Mouse (Mus musculus) adrenal gland, adult 2 months (tissue): ENCODE results near the gene Lce3f. TPM values are rescaled to one million over a fixed set of nuclear protein-coding genes. Genes with fewer than 3 reads are reported as not detected.
A peak's percentile ranks its signal among the peaks of the same experiment; 100 is the strongest.

Experiments used
- DNase-seq: peaks from one replicate; pipeline ENCODE4 v3.0.0; 2021
- long read RNA-seq: library from polyadenylated mRNA; stranded (forward); transcript quantifications from one replicate; pipeline ENCODE4 v2.0.0, GENCODE M21; 2021
- polyA plus RNA-seq: library from polyadenylated mRNA; depleted of rRNA; stranded (reverse); fragments of >200 nt; gene quantifications from 2 replicates; pipeline ENCODE4 v1.2.3, GENCODE M21; 2012; rRNA removed
- total RNA-seq, 2 experiments: library from RNA; stranded (reverse); gene quantifications; 2 replicates each; pipeline ENCODE4 v1.2.3; 2021

The Lce3f gene
- total RNA-seq (not detected), polyA plus RNA-seq (not detected in 2 replicates)
- long read RNA-seq = 0 reads

DNA sequence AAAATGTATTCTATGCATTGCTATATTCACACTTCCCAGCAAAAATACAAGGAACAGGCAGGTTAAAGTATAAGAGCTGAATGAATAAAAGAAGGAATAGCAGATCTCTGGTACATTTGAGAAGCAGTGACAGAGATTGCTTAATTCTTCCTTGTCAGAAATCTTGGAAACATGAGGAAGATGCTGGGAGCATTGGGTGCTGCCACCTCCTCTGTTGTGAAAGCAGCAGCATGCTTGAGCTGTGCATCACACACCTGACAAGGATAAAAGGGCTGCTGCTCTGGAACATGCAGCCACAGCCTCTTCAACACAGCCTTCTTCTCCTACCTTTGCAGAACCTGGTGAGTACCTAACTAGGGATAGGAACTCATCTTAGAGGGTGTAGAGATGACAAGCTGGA is at the start of gene Lce3f:
Lce3f (plus strand) TSS at position 301 of the 400 bp plus-strand sequence.
- DNase-seq = no peak

DNA sequence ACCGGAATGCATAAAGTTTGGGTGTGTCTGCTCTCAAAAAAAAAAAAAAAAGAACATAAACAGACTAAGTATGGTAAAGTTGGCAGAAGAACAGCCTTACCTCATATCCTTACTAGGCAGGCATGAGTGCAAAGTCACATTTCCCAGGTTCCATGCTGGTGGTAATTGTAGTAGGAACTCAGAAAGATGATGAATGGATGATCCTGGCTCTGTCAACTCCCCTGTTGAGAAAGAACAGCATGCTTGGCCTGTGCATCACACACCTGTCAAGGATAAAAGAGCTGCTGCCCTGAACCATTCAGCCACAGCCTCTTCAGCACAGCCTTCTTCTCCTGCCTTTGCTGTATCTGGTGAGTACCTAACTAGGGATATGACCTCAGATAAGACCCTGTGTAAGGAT is 47.8 kb upstream of the Lce3f start, which contains the start of gene Lce3c:
Lce3c (plus strand) TSS at position 301 of the 400 bp plus-strand sequence.
- no peak for DNase-seq

DNA sequence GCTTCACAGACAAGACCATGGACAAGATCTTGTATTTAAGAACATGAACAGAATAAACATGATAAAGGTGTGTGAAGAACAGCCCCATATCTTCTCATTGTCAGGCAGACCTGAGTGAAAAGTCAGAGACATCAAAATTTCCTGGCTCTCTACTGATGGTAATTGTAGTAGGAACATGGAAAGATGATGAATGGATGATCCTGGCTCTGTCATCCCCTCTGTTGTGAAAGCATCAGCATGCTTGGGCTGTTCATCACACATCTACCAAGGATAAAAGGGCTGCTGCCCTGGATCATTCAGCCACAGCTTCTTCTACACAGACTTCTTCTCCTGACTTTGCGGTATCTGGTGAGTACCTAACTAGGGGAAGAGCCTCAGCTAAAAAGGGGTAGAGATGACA is 34.9 kb upstream of the Lce3f start, which contains the start of gene Lce3d:
Lce3d (plus strand) TSS at position 301 of the 400 bp plus-strand sequence.
- DNase-seq = no peak

DNA sequence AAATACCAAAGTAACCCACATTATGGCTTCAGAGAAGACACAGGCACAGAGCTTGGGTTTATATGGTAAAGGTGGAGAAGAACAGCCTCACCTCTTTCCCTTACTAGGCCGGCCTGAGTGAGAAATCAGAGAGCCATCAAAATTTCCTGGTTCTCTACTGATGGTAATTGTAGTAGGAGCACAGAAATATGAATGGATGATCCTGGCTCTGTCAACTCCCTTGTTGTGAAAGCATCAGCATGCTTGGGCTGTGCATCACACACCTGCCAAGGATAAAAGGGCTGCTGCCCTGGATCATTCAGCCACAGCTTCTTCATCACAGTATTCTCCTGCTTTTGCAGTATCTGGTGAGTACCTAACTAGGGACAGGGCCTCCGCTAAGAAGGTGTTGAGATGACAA is 25.3 kb upstream of the Lce3f start, which contains the start of gene Lce3e:
Lce3e (plus strand) TSS at position 301 of the 400 bp plus-strand sequence.
- no peak for DNase-seq

DNA sequence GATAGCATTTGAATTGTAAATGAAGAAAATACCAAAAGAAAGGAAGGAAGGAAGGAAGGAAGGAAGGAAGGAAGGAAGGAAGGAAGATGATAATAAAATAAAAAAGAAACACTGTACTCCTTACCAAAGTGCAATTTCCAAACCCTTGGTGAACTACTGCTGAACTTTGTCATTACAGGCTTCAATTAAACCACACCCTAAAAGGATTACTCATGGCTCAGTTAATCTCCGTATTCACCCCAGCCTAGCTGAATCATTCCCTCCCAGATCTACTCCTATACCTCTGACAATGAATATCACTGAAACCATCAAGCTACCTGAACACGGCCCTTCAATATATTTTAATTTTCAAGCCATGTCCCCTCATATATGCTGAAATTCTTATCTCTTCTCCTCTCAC is 13.5 kb upstream of the Lce3f start:
- DNase-seq = no peak

DNA sequence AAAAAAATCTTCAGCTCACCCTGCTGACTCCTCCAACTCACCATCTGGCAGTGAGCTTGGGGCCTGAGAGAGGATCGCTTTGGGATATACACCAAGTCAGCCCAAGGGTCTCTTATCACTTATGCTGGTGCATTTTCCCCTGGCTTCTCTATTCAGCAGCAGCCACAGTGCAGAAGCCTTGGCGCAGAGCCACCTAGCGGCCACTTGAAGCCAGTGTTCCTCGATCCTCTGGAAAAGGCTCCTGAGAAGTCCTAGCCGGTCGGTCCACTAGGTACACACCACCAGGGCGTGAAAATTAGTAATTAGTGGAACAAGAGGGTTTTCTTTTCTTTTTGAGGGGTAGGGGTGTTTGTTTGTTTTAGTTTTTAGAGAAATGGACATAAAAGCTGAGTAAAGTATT is 6.7 kb downstream of the Lce3f start:
- DNase-seq = peak; percentile 58

DNA sequence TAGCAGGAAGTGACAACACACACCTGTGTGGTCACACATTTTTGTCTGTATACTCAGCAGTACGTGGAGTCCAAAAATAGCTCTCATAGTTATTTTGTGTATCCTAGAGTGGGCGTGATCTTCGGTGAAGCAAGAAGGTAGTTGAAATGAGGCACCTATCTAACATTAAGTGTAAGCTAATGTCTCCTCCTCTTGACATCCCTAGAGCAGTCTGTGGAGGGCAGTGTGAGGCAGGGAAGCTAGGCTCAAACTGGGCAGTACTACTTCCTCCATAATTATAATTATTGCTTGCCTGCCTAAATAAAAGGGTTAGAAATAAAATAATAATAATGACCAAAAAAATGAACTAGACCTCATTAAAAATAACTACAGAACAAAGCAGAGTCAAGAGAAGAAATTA is 8.6 kb downstream of the Lce3f start:
- no peak for DNase-seq

DNA sequence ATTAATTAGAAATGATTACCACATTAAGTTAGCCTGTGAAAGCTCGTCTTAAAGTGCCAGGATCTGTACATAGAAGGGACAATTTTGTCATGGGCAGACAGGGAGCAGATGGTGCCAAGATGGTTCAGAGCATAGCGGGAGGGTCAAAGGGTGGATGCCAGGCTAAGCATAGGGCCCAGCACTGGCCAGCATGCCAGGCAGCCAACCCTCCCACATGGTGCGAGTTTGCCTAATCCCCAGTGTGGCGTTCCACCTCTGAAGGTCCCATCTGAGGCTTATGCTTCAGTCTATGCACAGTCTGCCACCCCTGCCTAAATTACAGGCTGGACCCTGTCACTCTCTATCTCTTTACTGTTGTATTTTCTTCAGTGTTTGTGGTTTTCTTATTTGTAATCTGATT is 10.8 kb downstream of the Lce3f start:
- no peak for DNase-seq

DNA sequence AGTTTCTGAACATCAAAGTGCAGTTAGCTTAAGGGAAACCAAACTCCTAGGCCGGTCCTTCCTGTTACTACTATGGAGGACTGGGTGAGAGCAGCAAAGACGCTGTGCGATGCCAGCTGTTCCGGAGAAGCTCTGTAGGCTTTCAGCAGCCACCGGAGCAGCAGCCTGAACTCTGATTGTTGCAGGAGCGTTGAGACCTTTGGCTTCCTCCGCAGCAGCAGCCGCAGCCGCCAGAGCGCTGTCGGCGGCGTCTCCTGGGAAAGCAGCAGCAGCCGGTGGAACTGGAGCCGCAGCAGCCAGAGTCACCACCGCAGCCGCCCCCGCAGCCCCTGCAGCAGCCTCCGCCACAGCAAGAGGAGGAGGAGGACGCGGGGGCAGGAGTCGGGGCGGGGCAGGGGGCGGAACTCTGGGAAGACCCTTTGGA is 22.4 kb downstream of the Lce3f start:
- peak; percentile 11 for DNase-seq

DNA sequence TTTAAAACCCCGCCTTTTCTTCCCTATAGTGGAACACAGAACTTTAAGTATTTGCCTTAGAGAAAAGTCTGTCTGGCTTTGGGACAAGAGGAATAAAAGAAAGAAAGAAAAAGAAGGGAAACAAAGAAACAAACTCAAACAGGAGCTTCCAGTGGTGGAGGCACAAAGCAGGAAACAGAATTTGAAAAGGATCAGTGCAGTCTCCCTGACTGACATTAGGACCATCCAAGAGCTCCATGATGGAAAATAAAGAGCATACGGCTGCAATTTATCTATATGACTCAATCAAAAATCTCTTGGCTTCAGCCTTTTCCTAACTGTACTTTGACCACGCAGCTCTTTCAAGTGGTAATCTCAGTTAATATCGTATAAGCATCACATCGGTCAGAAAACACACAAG is 22.8 kb downstream of the Lce3f start:
- no peak for DNase-seq

DNA sequence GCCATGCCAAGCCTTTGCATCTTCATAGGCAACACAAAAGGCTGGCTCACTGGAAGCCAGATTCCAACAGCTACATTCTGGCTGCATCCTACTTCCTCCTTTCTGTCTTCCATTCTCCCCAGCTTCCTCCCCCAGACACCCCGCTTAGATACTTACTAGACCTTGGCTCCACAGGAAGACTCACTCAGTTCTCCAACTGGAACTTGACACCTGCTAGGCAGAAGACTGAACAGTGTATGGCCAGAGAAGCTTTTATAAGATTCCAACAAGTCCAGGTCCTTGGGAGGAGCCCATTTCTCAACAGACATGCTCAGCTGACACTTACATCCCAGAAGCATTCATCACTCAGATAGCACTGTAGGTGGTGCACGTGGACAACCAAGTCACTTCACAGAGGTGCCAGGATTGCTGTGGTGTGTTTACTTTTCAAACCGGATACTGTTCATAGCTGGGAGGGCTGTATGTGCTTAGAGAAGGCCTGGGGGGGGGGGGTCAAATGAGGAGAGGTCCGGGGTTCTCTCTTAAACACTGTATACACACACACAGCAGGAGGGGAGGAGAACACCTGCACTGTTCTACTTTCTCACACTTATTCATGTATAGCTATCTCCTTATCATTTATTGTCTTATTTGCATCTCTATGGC is 23.6 kb downstream of the Lce3f start, which contains the start of gene Crct1:
Crct1 (minus strand) TSS at position 228 of the 645 bp plus-strand sequence.
- DNase-seq = no peak

DNA sequence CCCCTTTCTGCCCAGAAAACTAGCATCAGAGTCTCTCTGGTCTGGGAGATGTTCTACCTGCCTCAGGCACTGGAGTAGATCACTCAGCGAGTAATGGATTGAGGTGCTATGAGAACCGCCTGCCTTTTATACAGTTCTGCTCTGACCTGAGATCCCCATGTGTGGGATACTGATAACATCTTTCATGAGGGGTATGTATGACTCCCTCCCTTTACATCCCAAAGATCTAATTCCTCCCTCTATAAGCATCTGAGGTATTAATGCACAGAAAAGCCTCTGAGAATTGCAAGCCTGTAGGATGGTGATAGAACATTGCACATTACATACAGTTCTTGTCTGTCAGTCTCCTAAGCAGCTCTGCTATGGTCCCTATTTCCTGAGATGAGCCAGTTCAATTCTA is 26.9 kb downstream of the Lce3f start, which contains the start of gene Lce1m:
Lce1m (minus strand) TSS at position 101 of the 400 bp plus-strand sequence.
- DNase-seq = no peak

DNA sequence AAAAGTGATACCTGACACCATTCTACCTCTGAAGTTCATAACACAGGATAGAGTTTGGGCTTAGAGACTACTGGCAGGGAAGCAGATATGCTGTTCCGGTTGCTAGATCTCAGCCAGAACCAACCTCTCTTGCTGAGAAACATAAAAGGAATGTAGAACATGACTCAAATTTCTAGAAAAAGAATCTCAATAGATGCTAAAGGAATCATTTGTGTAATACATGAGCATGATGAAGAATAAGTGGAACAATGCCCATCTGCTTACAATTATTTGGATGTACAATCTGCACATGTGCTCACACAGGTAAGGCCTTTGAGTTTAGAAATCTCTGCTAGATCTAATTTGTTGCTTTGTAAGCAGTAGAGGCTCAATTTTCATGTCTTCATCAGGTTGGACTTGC is 29.1 kb downstream of the Lce3f start:
- DNase-seq = no peak

DNA sequence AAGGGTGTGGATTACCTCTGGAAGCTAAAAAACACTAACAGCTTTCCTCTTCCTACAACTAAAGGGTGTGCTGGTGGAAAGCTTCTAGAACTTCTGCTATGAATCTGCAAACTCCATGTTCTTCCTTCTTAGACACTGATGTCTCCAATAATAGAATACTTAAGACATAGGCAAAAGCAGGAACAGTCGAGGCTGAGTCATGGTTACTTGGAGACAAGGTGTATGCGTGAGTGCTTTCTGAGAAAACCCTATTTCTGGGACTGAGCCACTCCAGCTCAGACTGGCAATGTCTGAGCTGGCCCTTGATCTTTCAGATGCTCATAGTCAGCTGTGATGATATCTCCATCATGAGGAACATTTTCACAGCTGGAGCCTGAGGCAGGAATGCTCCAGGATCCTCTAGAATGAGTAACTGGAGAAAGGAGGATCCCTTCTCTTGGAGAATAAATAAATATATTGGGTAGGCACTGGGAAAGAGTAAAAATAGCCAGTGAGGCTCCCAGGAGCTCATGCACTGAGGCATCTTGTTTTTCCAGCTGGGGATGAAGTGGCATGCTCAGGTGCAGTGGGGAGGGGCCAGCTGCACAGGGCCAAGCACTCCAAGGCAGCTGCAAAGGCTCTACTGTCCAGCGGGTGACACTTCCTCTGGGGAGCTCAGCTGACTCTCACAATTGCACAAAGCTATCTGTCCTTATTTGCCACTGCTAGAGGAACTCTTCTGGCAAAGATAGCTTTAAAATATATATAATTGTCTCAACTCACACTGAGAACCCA is 31.6 kb downstream of the Lce3f start:
- no peak for DNase-seq

DNA sequence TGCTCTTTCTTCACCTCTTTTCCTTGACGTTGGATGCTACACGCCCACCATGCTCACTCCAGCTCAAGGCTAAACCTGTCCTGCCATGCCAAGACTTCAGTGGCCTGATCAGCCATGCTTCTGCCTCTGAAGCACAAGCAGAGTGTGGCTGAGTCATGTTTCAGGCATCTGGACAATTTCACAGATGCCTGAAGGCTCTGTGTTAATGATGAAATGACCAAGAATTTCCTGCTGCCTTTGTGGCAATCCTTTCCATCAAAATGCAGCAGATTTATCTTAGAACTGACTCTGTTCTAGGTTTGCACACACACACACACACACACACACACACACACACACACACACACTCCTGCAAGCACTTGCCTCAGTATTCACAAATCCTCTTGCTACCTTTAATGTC is 33.5 kb downstream of the Lce3f start:
- DNase-seq = no peak

DNA sequence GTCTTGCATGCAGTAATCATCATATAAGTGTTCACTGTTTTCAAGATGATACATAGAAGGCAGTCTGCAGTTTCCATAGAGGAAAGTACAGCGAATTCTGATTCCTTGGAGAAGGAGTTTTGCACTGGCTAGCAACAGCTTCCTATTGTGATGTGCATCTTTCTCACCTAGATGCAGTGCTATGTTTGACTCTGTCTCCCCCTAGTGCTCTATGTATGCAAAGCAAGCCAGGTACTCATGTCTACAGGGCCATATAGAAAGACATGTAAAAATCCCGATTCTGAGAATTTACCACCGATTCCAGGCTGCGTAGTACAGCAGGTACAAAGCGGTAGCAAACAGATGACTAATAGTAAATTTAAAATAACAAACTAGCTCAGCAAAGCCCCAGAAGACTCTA is 39.4 kb downstream of the Lce3f start:
- no peak for DNase-seq

Other genes starting within 250 kb of the Lce3f start
- not detected for gene Lce1g, start 239.9 kb upstream of the Lce3f start, total RNA-seq
- gene Lce1g, start 239.9 kb upstream of the Lce3f start, polyA plus RNA-seq = 0.12 TPM in 1 of 2 replicates, not detected in the other
- gene Lce1h, start 227.2 kb upstream of the Lce3f start, total RNA-seq = not detected
- not detected in 2 replicates for gene Lce1h, start 227.2 kb upstream of the Lce3f start, polyA plus RNA-seq
- gene Lce1i, start 213.3 kb upstream of the Lce3f start, total RNA-seq = not detected
- not detected in 2 replicates for gene Lce1i, start 213.3 kb upstream of the Lce3f start, polyA plus RNA-seq
- gene Lce1j, start 201.7 kb upstream of the Lce3f start, total RNA-seq = not detected
- gene Lce1j, start 201.7 kb upstream of the Lce3f start, polyA plus RNA-seq = not detected in 2 replicates
- not detected for gene Lce1k, start 184.3 kb upstream of the Lce3f start, total RNA-seq
- not detected in 2 replicates for gene Lce1k, start 184.3 kb upstream of the Lce3f start, polyA plus RNA-seq
- not detected for gene Kprp, start 165.0 kb upstream of the Lce3f start, total RNA-seq
- not detected in 2 replicates for gene Kprp, start 165.0 kb upstream of the Lce3f start, polyA plus RNA-seq
- not detected for gene Lce1l, start 140.9 kb upstream of the Lce3f start, total RNA-seq
- gene Lce1l, start 140.9 kb upstream of the Lce3f start, polyA plus RNA-seq = not detected in 2 replicates
- gene 2310050C09Rik, start 122.0 kb upstream of the Lce3f start, total RNA-seq = not detected
- not detected in 2 replicates for gene 2310050C09Rik, start 122.0 kb upstream of the Lce3f start, polyA plus RNA-seq
- not detected for gene Lce3a, start 66.0 kb upstream of the Lce3f start, total RNA-seq
- gene Lce3a, start 66.0 kb upstream of the Lce3f start, polyA plus RNA-seq = not detected in 2 replicates
- gene Lce3b, start 59.2 kb upstream of the Lce3f start, total RNA-seq = not detected
- gene Lce3b, start 59.2 kb upstream of the Lce3f start, polyA plus RNA-seq = not detected in 2 replicates
- gene Lce3c, start 47.7 kb upstream of the Lce3f start, total RNA-seq = not detected
- not detected in 2 replicates for gene Lce3c, start 47.7 kb upstream of the Lce3f start, polyA plus RNA-seq
- not detected for gene Lce3d, start 34.8 kb upstream of the Lce3f start, total RNA-seq
- gene Lce3d, start 34.8 kb upstream of the Lce3f start, polyA plus RNA-seq = not detected in 2 replicates
- not detected for gene Lce3e, start 25.2 kb upstream of the Lce3f start, total RNA-seq
- not detected in 2 replicates for gene Lce3e, start 25.2 kb upstream of the Lce3f start, polyA plus RNA-seq
- gene Crct1, start 23.5 kb downstream of the Lce3f start, total RNA-seq = not detected
- gene Crct1, start 23.5 kb downstream of the Lce3f start, polyA plus RNA-seq = not detected in 2 replicates
- gene Lce1m, start 26.8 kb downstream of the Lce3f start, total RNA-seq = not detected
- gene Lce1m, start 26.8 kb downstream of the Lce3f start, polyA plus RNA-seq = not detected in 2 replicates
- not detected for gene Gm4858, start 76.6 kb downstream of the Lce3f start, total RNA-seq
- not detected in 2 replicates for gene Gm4858, start 76.6 kb downstream of the Lce3f start, polyA plus RNA-seq
- gene Crnn, start 152.6 kb downstream of the Lce3f start, total RNA-seq = not detected
- gene Crnn, start 152.6 kb downstream of the Lce3f start, polyA plus RNA-seq = not detected in 2 replicates
- not detected for gene Flg2, start 205.1 kb downstream of the Lce3f start, total RNA-seq
- not detected in 2 replicates for gene Flg2, start 205.1 kb downstream of the Lce3f start, polyA plus RNA-seq